ENCODE assay signal across 8 mouse cellular contexts in the genomic region with DNA sequence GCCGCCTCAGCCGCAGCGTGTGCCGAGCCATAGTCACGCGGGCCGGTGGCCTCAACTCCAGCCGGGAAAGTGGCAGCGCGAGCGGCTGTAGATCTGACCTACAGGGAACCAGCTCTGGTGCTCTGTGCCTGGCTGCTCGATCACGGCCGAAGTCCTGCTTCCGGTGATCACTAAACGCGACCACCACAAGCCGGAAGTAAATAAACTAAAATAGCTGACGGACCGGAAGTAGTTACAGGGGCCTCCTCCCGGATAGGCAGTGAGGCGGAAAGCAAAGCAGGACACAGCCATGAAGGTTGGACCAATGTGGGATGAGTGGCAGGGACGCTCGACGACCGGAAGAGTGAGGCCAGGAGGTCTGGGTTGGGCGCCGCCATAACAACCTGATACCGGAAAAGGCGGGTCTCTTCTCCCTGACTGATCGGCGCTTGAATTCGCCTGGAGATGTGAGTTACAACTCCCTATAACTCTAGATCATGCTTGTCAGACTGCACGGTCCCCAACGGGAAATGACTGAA. TPM values are rescaled to one million over a fixed set of nuclear protein-coding genes. Genes with fewer than 3 reads are reported as not detected.
DNase-seq lines count a peak whose midpoint lies in the region; ATAC-seq and TF ChIP-seq lines count a peak whose summit lies in the region.

A gene (plus strand): TSS at position 289 of the 518 bp plus-strand sequence.

- WGBS in hindbrain, embryonic 13.5 days, result under 1% methylated on average over 35 of the region's 35 CpGs

- CTCF ChIA-PET in Patski (lab: Charles Lee), result interaction anchor here (0.8 kb wide), 1 partner anchor 13 kb away, joined by 3 read pairs; no protein-coding TSS in a partner anchor

- no peaks in the 10 kb centered on the region for H3K27me3 ChIP-seq in Patski
- no peaks in the 10 kb centered on the region for H3K27me3 ChIP-seq in hindbrain, embryonic 13.5 days

- peaks cover 56% of the 10 kb centered on the region for H3K36me3 ChIP-seq in hindbrain, embryonic 13.5 days

- peak within 1 kb of the TSS; percentile 65 for H3K4me3 ChIP-seq in hindbrain, embryonic 13.5 days

- H3K4me2 ChIP-seq in hindbrain, embryonic 13.5 days, result peak within 1 kb of the TSS; percentile 83

- ATAC-seq in Patski, result peak; percentile 99
- ATAC-seq in hindbrain, embryonic 13.5 days (ENCODE audit: low FRiP score), result peak; percentile 100

- H3K27ac ChIP-seq in hindbrain, embryonic 13.5 days, result peak within 1 kb of the TSS; percentile 91

- POLR2A ChIA-PET in Patski (lab: Charles Lee), result interaction anchor here (1.1 to 1.5 kb wide), 4 partner anchors 13 to 73 kb away, joined by 3 to 5 read pairs (median 4); a partner anchor contains a TSS

- DNase-seq in Patski (ENCODE audit: low read depth, low spot score), result peak; percentile 80
- DNase-seq in cerebellum, postnatal 14 days, result peak; percentile 94 to 95
- DNase-seq in frontal cortex, postnatal 14 days (ENCODE audit: low spot score in 2 of 2), result peak; percentile 89 to 94
- peak; percentile 67 to 78 for DNase-seq in layer of hippocampus, postnatal 25 days (ENCODE audit: extremely low spot score in 1 of 2, low spot score in 1 of 2)
- DNase-seq in lung, postnatal 25 days (ENCODE audit: low spot score), result peak; percentile 97
- DNase-seq in retina, embryonic 14.5 days (ENCODE audit: low spot score), result peak; percentile 97
- peak; percentile 76 for DNase-seq in thymus, postnatal 4 days

- H3K9ac ChIP-seq in hindbrain, embryonic 13.5 days, result peak within 1 kb of the TSS; percentile 90

- H3K9me3 ChIP-seq in hindbrain, embryonic 13.5 days, result peaks cover 9% of the 10 kb centered on the region

- TF ChIP-seq CTCF in Patski (IDR thresholded peaks at IDR 0.05), result no peak

- H3K4me1 ChIP-seq in hindbrain, embryonic 13.5 days (replicated peaks), result peaks cover 19% of the 10 kb centered on the region

- in situ Hi-C loops in Patski (cut with MboI; ENCODE audit: low pct_unique_long_range_greater_than_20kb), result no loop called here

RNA-seq across cellular contexts. Expression of the gene that starts here (rescaled TPM):
- polyA plus RNA-seq in Patski (2021), result 20.5 TPM
- 24.4 and 24.5 TPM in 2 replicates for polyA plus RNA-seq in hindbrain, embryonic 13.5 days (2015; fragmentation: Nextera tagmentation; extraction: Ambion mirVana)
- 10 to 100 TPM; 12.8 to 13.6 TPM for total RNA-seq in layer of hippocampus, postnatal 25 days (2021)

Comparison
In these comparisons a context has a peak if more than half of its experiments do, and no peak if none do; other contexts are left out.
1. Peak in every context shown above with its lines: DNase-seq, ATAC-seq, H3K4me3 ChIP-seq and H3K27ac ChIP-seq.